Mouse (Mus musculus) right cerebral cortex, postnatal 25 days (tissue): Measurements from ENCODE around the gene Atg5.
"Not testable (repeated sequence)": the region's sequence is repeated elsewhere in the genome, so short reads cannot be mapped to it uniquely, and the experiment has no call there.

Experiments
- DNase-seq: peaks from one replicate; pipeline ENCODE4 v3.0.0; 2022

Gene Atg5

DNA sequence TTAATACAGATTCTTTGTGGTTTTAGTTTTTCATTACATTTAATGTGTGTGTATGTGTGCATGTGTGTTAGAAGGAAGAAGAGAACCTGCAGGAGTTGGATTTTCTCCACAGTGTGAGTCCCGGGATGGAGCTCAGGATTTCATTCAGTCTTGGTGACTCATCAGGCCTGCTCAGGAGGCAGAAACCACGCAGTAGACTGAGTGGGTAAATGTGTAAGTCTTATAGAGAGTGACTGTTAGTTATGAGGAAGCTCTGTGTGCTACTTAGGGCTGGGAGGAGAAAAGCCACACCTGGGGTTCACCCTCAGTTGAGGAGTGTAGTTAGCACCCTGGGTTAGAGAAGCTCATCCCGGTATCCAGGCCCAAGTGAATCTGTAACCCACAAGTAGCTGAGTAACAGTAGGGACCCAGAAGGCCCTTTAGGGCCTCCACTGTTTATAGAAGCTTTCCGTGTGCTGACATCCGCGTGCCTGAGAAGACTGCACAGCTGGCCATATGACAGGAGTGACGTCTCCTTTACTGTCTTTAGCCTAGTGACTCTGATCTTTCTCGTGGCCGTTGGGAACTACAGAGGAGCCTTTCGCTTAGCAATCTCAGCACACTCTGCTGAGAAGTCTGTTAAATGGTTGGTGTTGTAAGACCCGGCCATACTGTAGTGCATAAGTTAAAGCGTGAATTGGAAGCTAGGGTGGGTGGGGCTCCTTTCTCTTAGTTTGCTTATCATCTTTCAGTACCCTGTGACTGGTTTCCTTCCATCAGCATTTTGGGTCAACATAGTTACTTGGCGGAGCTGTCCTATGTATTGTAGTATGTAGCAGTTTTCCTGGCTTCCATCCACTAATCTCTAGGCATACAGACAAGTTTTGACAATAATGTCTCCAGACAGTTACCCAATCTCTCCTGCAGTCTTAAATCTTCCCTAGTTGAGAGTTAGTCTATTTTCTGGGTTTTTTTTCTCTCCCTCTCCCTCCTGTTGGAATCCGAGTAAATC is 48.4 kb downstream of the Atg5 start:
- no peak for DNase-seq

DNA sequence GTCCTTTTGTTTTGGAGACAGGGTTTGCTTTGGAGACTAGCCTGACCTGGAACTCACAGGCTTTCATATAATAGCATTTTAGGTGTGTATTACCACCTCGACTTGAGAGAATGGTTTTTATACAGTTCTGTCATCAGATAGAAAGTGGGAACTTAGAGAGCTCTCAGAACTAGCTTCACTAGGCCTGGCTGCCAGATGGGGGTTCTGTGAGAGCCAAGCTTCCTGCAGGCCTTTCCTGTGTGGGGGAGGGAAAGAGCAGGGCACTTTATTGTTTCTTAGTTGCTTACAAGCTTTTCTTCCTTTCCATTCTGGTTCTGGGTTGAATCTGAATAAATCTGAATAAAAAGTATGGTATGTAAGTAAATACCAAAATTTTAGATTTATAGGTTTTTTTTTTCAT is 54.0 kb downstream of the Atg5 start:
- no peak for DNase-seq

DNA sequence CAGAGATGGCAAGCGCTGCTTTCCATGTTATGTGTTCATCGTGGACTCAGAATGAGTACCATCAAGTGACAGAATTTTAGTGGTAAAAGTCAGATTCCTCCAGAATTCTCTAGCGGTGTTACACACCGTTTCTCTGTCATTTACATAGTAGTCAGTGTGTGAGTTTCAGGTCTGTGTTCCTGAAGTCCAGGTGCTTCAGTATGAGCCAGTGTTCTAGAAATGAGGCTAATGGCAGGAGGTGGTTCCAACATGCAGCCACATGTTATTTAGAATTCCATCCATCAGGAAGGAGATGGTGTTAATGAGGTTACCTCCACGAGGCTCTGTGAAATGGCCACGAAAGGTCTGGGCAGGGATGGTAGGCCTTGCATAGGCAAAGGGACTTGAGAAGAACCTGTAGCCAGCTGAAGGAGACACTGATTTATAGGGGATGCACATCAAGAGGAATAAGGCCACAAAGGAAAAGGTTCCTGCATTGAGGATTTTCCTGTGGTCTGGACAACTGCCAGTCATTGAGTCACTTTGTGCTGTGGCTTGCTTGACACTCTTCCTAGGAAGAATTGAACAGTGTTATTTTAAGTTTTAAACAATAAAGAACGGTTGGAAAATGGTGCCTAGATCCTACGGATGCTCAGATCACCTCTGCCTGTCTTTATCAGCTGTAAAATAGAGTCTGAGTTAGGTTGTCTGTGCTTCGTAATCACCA is 55.1 kb downstream of the Atg5 start:
- no peak for DNase-seq

DNA sequence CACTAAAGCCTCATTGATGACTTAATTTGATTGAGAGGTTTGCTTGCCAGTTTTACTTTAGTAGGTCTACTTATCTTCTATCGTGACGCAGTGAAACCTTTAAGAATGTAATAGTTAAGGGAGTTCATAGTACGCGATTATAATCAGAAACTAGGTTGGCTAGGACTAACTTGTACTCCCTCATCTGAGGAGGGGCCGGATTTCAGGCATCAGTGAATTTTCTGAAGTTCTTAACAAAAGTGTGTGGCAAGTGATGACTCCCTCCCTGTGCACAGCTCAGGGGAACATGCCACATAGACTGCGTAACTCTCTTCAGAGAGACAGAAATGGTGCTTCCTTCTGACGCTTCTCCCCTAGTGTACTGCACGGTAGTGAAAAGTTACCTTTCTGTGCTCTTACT is 55.7 kb downstream of the Atg5 start:
- no peak for DNase-seq

DNA sequence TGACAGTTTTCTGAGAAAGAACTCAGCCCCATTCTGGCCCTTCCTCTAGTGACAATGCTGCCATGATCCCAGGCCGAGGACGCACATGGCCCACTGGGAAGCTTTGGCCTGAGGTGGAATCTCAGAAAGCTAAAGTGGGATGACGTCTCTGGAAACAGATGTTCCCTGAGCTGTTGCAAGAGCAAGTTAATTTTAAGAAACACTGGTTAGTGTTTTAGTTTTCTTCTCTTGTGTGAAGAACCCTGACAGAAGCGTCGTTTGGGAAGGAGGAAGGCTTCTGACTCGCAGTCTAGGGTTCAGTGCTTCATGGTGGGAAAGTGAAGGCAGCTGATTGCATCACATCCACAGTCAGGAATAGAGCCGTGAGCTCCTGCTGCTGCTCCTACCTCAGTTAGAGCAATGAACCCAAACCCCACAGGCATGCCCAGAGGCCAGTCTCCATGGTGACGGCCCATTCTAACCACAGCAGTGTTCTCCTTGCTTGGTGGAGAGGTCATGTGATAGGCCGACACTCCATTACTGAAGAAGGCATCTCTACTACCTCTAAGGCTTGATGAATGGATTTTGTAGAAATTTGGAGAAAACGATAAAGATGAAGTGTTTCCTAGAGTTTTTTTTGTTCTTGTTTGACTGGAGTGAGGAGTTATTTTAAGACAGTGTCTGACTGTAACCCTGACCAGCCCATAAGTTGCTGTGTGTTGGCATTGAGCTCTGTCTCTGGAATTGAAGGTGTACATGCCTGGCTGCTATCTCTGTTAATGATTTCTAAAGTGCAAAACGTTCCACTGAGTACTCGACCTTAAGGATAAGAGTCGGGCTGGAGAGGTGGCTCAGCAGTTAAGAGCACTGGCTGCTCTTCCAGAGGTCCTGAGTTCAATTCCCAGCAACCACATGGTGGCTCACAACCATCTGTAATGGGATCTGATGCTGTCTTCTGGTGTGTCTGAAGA is 57.7 kb downstream of the Atg5 start:
- DNase-seq: no peak

DNA sequence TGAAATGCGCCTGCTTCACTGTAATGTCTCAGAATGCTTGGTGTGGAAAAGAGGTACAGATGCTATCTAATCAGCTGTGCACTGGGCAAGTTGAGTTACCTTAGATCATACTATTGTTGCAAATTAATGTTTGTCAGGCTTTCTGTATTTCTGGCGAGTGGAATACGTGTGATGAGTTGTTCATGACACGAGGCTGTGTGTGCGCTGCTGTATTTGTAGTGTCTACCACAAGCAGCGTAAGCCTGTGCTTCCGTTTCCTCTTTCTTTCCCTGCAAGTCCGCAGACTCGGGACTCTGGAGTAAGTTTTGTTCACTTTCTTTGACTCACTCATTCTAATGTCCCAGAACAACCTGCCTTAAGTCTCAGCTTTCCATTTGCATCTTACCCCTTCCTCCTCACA is 58.9 kb downstream of the Atg5 start:
- no peak for DNase-seq

DNA sequence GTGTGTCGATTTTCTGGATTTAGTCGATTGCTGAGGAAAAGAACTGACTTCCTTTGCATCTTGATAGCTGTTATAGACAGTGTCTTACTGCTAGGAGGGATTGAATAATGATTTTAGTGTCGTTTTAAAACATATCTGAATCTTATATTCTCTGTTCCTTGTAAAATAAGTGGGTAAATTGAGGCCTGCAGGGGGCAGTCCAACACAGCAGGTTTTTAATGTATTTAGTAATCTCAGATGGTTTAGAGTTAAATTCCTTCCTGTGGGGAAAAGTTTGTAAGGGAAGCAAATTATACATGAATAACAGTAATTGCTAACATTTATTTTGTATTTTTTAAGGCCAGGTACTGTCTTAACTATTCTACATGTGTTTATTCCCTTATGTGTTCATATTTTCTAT is 60.2 kb downstream of the Atg5 start:
- no peak for DNase-seq

DNA sequence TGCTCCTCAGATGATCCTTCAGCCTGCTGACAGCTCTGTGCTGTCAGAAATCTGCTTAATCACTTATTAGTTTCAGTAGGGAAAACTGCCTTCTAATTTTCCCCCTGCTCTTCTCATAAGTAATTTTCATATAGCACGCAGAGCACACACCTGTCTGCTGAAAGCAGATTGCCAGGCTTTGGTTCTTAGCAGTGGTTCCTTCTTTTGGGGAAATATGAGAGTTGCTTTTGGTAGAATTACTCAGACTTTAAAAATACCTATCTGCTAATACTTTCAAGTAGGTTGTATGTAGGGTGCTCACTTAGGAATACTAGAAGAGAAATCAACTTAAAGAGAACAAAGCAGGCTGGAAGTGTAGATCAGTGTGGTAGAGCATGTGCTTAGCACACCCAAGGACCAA is 62.6 kb downstream of the Atg5 start:
- DNase-seq: no peak

DNA sequence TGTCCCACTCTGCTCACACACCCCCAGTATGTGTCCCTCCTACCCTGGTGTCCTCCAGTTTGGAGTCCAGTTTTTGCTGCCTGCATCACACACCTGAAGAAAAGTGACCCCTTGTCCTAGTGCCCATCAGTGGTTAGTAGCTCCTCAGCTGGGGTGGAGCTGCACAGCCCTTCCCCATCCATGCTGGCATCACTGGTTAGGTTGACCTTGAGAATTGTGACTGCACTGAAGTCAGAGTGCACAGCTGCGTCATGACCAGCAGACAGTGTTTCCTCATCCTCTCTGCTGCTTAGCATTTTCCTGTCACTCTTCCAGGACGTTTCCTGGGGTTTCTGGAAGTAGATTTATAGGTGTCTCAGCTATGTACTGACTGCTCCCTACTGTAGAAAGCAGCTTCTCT is 63.3 kb downstream of the Atg5 start:
- DNase-seq: no peak

DNA sequence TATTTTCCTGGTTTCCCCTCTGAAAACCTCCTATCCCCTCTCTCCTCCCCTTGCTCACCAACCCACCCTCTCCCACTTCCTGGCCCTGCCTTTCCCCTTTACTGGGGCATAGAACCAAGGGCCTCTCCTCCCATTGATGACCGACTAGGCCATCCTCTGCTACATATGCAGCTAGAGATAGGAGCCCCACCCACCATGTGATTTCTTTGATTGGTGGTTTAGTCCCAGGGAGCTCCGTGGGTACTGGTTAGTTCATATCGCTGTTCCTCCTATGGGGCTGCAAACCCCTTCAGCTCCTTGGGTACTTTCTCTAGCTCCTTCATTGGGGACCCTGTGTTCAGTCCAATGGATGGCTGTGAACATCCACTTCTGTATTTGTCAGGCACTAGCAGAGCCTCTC is 64.5 kb downstream of the Atg5 start:
- DNase-seq: not testable (repeated sequence)

DNA sequence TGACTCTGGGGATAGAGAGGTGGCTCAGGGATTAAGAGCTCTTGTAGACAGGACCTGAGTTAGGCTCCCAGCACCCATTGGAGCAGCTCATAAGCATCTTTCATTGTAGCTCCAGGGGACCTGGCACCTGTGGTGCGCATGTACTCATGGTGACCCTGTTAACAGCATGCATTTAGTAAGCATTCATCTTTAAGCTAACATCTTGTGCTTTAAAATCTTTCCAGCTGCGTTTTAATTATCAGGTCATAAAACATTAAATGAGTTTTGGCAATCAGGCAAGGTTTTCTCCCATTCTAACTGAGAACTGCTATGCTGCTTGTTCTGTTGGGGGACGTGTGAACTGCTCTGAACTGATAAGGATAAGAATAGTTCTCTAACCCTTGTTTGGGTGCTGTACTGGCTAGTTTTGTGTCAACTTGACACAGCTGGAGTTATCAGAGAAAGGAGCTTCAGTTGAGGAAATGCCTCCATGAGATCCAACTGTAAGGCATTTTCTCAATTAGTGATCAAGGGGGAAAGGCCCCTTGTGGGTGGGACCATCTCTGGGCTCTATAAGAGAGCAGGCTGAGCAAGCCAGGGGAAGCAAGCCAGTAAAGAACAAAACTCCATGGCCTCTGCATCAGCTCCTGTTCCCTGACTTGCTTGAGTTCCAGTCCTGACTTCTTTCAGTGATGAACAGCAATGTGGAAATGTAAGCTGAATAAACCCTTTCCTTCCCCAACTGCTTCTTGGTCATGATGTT is 68.7 kb downstream of the Atg5 start:
- DNase-seq: not testable (repeated sequence)

DNA sequence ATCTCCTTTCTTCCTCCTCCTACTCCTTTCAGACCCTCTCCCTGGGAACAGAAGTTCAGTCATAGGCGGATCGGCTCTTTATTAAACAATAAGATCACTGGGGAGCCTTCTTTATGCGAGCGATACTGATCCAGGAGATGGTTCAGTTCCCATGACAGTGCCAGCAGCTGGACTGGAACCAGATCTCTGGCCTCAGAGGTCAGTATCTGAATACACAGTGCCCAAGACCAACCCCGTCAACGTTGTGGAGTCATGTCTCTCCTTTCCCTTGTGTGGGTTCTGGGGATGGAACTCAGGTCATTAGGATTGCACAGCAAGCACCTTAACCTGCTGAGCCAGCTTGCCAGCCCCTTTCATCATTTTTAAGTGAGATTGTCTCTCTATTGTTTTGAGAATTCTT is 70.4 kb downstream of the Atg5 start:
- no peak for DNase-seq

DNA sequence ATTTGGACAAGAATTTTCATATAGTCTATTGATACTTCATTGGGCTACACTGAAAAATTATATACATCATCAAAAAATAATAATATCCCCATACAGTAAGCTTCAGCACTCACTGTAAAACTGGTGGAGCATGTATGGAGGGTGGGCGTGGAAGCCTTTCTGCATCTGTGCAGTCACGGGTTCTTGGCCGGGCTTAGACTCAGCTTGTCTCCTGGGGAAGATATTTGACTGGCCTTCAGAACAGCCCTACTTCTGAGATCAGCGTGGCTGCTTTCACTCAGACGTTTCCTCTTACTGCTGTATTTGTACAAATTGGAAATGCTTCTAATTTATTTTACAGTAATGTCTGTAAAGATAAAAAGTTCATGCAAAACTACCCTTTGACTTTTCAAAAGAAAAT is 71.2 kb downstream of the Atg5 start:
- DNase-seq: no peak

DNA sequence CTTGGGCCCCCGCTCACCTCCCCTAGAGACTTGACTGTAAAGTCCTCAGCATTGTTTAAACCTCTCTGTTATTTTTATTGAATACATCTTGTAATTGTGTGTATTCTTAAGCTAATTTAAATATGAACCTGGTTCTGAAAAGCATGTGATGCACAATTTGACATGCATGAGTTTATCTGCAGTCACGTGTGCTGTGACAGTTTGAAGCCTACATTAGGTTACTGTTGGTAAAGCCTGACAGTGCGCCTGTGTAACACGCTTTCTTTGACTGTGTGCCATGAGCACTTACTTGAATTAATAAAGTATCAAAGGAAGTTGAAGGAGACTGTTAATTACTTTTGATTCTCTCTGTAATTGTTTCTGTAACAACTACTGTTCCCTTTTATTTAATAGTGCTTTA is 72.8 kb downstream of the Atg5 start:
- no peak for DNase-seq

DNA sequence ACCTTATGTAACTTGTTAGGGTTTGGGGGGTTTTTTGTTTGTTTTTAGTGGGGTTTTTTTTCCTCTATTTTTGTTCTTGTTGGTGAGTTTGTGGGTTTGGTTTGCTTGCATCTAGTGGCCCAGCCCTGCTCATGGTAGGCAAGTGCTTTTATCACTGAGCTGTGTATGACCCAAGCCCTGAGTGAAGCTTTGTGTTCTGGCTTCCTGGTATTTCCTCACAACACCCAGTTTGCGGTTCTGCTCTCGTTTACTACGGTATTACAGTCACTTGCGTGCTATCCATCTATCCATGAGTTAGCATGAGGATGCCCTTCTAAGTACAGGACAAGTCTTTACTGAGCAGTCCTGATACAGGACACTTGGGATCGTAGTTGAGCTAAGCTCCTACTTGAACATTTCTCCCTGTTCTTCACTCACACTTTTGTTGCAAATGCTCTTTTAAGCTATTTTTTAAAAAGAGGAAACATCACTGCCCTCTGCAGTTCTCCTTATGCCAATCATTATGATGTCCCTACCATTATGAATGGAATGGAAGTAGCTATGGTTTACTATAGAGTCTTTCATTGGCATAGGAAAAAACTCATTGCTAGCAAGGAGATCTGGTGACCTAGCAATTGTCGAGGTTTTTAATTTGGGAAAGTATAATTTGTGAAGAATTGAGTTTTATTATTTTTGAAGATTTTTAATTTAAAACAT is 73.8 kb downstream of the Atg5 start:
- no peak for DNase-seq

DNA sequence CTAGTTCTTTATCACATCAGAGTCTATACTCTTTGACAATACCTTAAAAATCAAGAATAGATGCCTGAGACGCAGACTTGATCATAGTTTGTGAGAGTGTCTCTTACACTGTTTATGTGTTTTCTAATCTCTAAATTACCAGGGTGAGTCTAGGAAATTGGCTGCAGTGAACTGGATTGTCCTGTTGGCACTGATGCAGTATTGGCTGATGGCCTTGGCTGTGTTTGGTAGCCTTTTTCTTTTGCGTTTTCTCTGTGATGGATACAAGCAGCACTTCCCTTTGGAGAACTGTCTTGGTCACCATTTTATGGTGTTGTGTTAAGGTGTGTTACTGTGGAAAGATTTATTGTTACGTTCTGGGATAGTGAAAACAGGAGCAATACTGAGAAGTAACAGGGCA is 75.2 kb downstream of the Atg5 start:
- no peak for DNase-seq

DNA sequence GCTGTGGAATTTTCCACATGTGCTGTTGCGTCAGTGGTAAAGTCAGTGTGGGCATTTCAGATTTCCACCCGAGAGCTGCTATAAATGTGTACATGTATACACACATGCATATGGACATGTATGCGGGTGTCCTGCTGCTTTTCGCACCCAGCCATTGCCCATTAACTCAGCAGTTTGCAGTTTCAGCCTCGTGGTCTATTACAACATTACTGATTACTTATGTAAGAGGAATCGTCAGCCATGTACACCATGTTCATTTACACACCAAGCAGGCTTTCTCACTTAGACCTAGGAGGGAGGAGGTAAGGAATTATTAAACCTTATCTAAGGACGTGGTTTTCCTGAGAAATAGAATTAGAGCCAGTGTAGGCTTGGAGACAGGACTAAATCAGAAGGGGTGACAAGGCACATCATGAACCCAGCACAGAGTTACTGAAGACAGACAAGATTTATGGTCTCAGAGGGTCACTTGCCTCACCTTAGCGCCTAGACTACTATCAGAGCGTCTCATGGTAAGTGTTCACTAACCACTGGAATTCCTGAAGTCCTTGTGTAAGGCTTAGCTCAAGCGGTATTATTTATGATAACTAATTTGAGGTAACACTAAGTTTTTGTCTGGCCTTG is 79.5 kb downstream of the Atg5 start:
- no peak for DNase-seq

DNA sequence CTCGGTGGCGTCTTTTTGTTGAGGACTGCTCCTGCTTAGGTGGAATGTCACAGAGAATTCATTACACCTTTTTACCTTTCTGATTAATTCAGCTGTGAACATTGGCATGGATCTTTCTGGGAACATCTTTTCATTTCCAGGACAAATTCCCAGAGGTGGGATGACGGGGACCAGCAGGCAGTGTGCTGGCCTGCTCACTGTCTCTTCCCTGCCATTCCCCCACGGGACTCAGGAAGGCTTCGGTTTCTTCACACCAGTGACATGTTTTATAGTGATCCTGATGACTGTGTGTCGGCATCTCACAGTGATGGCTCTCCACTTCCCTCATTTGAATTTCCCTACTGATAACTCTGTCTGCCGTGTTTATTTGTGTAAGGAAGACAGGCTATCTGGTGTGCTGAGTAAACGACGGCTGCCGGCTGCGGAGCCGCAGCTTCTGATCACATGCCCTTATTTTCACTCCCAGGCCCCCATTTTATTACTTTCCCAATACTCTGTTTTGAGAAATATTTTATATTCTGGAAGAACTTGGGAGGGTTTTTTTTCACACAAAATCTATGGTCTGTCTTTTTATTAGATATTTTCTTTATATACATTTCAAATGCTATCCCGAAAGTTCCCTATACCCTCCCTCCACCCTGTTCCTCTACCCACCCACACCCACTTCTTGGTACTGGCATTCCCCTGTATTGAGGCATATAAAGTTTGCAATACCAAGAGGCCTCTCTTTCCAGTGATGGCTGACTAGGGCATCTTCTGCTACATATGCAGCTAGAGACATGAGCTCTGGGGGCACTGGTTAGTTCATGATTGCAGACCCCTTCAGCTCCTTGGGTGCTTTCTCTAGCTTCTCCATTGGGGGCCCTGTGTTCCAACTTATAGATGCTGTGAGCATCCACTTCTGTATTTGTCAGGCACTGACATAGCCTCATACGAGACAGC is 80.6 kb downstream of the Atg5 start:
- no peak for DNase-seq

DNA sequence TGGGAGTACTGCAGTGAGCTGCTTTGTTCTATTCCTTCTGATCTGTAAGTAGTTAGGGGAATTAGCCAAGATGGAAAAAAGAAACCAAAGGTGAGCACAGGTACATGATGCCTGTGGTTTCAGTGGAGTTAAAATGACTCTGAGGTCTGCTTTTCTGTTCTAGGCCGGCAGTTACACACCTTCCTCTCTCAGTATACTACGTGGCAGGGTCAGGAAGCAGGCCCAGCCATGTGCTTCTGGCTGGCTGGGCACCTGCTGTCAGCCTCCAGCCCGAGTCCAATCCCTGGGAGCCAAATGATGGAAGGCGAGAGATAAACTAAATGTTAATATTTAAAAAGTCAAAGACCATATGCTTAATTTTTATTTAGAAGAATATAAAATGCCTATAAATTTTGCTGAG is 85.3 kb downstream of the Atg5 start:
- no peak for DNase-seq

DNA sequence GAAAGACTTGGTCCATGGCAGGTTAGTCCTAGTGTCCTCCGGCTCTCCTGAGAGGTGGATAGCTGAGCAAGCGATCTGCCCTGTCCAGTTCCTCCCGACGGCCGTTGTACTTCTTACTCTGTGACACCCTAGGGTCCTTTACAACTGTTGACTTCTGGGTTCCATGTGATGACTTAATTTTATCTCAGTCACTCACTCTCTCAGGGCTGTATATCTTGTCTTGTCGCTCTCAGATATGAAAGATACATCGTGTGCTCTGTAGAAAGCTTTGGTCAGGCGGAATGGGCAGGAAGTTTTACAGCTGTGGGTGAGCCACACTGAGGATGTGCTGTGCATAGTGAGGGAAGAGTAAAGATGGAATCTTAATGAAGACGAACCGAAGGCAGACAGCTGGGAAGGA is 86.2 kb downstream of the Atg5 start:
- no peak for DNase-seq
